Mouse (Mus musculus) forebrain, embryonic 12.5 days (tissue): Measurements from ENCODE around the gene Tut1. TPM values are rescaled to one million over a fixed set of nuclear protein-coding genes. Genes with fewer than 3 reads are reported as not detected.
A peak's percentile ranks its signal among the peaks of the same experiment; 100 is the strongest.
"Not testable (repeated sequence)": the region's sequence is repeated elsewhere in the genome, so short reads cannot be mapped to it uniquely, and the experiment has no call there.

Experiments
- ATAC-seq: fragments of 200-750 bp; cut with Nextera tagmentation; 2 replicates; pipeline ENCODE4 v1.8.0; 2017; ENCODE audit warnings: moderate TSS enrichment; ENCODE audit not compliant: low FRiP score
- H3K27ac ChIP-seq: fragments of 300-500 bp; sonication (generic); 2 replicates; pipeline ENCODE4 v1.5.1; 2016; ENCODE audit warnings: mild to moderate bottlenecking
- H3K27me3 ChIP-seq: fragments of 300-500 bp; sonication (generic); 2 replicates; pipeline ENCODE4 v1.6.1; 2016; ENCODE audit warnings: mild to moderate bottlenecking
- H3K36me3 ChIP-seq: fragments of 300-500 bp; sonication (generic); replicated peaks from 2 replicates; pipeline ENCODE4 v1.6.1; 2016; ENCODE audit warnings: mild to moderate bottlenecking
- H3K4me1 ChIP-seq: fragments of 300-500 bp; sonication (generic); 2 replicates; pipeline ENCODE4 v1.6.1; 2016
- H3K4me2 ChIP-seq: fragments of 300-500 bp; sonication (generic); 2 replicates; pipeline ENCODE4 v1.6.1; 2016; ENCODE audit warnings: mild to moderate bottlenecking, moderate library complexity
- H3K4me3 ChIP-seq: fragments of 300-500 bp; sonication (generic); replicated peaks from 2 replicates; pipeline ENCODE4 v1.5.1; 2016; ENCODE audit warnings: mild to moderate bottlenecking
- H3K9ac ChIP-seq: fragments of 300-500 bp; sonication (generic); 2 replicates; pipeline ENCODE4 v1.6.1; 2016; ENCODE audit warnings: mild to moderate bottlenecking
- H3K9me3 ChIP-seq: fragments of 300-500 bp; sonication (generic); 2 replicates; pipeline ENCODE4 v1.6.1; 2016
- WGBS: fragments of 180-500 bp; shearing (Covaris S2); methylation state at CpG from one replicate; pipeline ENCODE4 v1.1.7; 2016; 5-methylcytosine and 5-hydroxymethylcytosine counted together
- polyA plus RNA-seq: library from polyadenylated mRNA; unstranded; fragments of >200 nt; fragmentation: Nextera tagmentation; extraction: Ambion mirVana; gene quantifications from 2 replicates; pipeline ENCODE4 v1.2.1, GENCODE M21; 2016

Tut1 gene
- polyA plus RNA-seq, 1 experiment from 2014 or later: 37.0 TPM

GRCm38 (mm10) chr19:8967893-8968292, 14.2 kb downstream of the Tut1 start:
- Histone ChIP-seq H3K4me1 (peaks cover 23% of the 10 kb centered on the region), H3K36me3 (peaks cover 75% of the 10 kb centered on the region), H3K9ac (peak overlapping the region; percentile 91), H3K27me3 (no peaks in the 10 kb centered on the region), H3K9me3 (no peaks in the 10 kb centered on the region), H3K4me3 (peak overlapping the region; percentile 79), H3K4me2 (peak overlapping the region; percentile 81), H3K27ac (peak overlapping the region; percentile 88)
- WGBS: 2% methylated on average over 9 of the region's 9 CpGs
- ATAC-seq: no peak

- not testable (repeated sequence) for H3K27ac ChIP-seq, H3K27me3 ChIP-seq, ATAC-seq, H3K4me3 ChIP-seq, H3K9ac ChIP-seq, H3K4me2 ChIP-seq, H3K4me1 ChIP-seq, H3K9me3 ChIP-seq
- WGBS: 89% methylated on average over 8 of the region's 8 CpGs
- peaks cover 88% of the 10 kb centered on the region for H3K36me3 ChIP-seq
Measured at GRCm38 (mm10) chr19:8972491-8972890, 18.8 kb downstream of the Tut1 start.

DNA sequence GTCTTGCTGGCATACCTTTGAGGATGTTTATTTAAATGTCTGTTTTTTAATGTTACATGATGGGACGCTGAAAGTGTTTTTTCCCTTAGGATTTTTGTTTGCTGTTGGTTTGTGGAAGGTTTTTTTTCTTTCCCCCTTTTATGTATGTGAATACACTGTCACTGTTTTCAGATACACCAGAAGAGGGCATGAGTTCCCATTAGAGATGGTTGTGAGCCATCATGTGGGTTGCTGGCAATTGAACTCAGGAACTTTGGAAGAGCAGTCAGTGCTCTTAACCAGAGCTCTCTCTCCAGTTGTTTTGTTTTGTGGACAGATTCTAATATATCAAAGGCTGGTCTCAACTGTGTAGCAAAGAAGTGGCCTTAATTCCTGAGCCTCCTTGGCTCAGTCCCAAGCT, 21.0 kb downstream of the Tut1 start:
- Histone ChIP-seq H3K9me3 (no peaks in the 10 kb centered on the region), H3K36me3 (peaks cover 98% of the 10 kb centered on the region), H3K27ac (no peak overlapping the region), H3K4me3 (no peak overlapping the region), H3K27me3 (no peaks in the 10 kb centered on the region), H3K4me2 (no peak overlapping the region), H3K4me1 (no peaks in the 10 kb centered on the region; the same call in 1 of the 2 replicates), H3K9ac (no peak overlapping the region)
- ATAC-seq: no peak
- 87% methylated on average over 1 of the region's 1 CpGs for WGBS

- peaks cover 97% of the 10 kb centered on the region for H3K36me3 ChIP-seq
- WGBS: 93% methylated on average over 2 of the region's 2 CpGs
- no peaks in the 10 kb centered on the region; the same call in 1 of the 2 replicates for H3K4me1 ChIP-seq
Measured at GRCm38 (mm10) chr19:8975491-8975890, 21.8 kb downstream of the Tut1 start.

DNA sequence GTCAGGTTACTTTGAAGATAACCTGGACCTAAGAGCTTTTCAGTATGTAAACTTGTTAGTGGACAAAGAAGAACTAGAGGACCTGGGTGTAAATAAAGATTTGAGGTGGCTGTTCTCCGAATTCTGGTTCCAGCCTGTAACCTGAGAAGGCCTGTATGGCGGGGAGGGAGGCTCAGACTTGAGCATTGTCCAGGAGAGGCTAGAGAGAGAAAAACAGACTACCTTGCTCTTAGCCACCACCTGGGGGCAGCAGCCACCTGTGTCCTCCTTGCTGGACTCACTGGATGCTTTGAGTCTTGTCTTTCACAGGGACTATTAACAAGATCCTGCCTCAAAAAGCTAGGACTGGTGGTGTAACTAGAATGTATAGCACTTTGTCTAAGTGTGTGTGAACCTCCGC, 22.9 kb downstream of the Tut1 start:
- 53% methylated on average over 3 of the region's 3 CpGs for WGBS
- ATAC-seq: peak; percentile 79

More at GRCm38 (mm10) chr19:8975491-8975890, 21.8 kb downstream of the Tut1 start:
- Histone ChIP-seq H3K27me3 (no peaks in the 10 kb centered on the region), H3K9ac (no peak overlapping the region), H3K4me3 (no peak overlapping the region), H3K9me3 (no peaks in the 10 kb centered on the region), H3K4me2 (no peak overlapping the region), H3K27ac (no peak overlapping the region)
- no peak for ATAC-seq

GRCm38 (mm10) chr19:8980771-8981170, 27.1 kb downstream of the Tut1 start:
- no peak overlapping the region for H3K4me3 ChIP-seq
- ATAC-seq: no peak
- H3K4me2 ChIP-seq: no peak overlapping the region
- no peak overlapping the region for H3K9ac ChIP-seq
- peaks cover 55% of the 10 kb centered on the region for H3K36me3 ChIP-seq
- whole genome bisulfite sequencing: 47% methylated on average over 5 of the region's 5 CpGs
- H3K4me1 ChIP-seq: peaks cover 31% of the 10 kb centered on the region
- H3K9me3 ChIP-seq: no peaks in the 10 kb centered on the region
- no peaks in the 10 kb centered on the region for H3K27me3 ChIP-seq
- H3K27ac ChIP-seq: no peak overlapping the region

More for the DNA sequence above, 22.9 kb downstream of the Tut1 start:
- H3K4me2 ChIP-seq: no peak overlapping the region
- H3K4me1 ChIP-seq: no peaks in the 10 kb centered on the region; the same call in 1 of the 2 replicates
- H3K36me3 ChIP-seq: peaks cover 94% of the 10 kb centered on the region
- H3K9ac ChIP-seq: no peak overlapping the region
- no peaks in the 10 kb centered on the region for H3K27me3 ChIP-seq
- no peak overlapping the region for H3K27ac ChIP-seq
- no peaks in the 10 kb centered on the region for H3K9me3 ChIP-seq
- no peak overlapping the region for H3K4me3 ChIP-seq

DNA sequence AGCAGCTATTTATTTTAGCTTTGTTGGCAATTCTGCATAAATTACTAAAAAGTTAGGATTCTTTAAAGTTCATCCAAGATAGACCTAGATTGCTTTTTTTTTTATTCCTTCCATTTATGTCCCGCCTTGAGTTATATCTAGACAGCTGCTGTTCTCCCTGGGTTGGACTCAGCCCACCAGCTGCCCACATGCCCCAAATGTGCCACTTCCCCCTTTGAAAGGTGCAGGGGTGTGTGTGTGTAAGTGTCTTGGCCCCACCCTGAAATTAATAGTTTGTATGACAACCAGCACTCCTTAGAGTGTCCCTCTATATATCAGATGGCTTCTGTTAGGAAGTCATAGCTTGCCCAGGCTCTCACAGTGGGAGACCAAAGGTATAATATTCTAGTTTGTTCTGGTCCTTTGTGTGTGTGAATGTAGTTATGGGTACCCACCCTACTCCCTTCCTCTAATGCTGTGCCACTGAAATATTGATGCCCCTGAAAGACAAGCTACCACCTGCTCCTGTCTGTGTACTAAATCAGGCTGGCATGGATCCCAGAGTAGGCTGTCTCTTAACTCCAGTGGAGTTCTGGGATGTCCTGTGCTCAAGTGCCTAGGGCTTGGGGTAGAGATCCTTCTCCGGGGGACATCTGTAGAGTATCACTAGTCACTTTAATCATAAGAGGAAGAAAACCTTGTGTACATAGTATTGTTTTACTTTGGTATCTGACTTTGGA, 28.0 kb downstream of the Tut1 start:
- Histone ChIP-seq H3K27ac (no peak overlapping the region), H3K27me3 (no peaks in the 10 kb centered on the region), H3K36me3 (peaks cover 47% of the 10 kb centered on the region), H3K9me3 (no peaks in the 10 kb centered on the region), H3K9ac (no peak overlapping the region), H3K4me1 (peaks cover 34% of the 10 kb centered on the region), H3K4me2 (no peak overlapping the region), H3K4me3 (no peak overlapping the region)
- ATAC-seq: no peak
- WGBS: 81% methylated on average over 2 of the region's 2 CpGs

- Histone ChIP-seq H3K9me3 (no peaks in the 10 kb centered on the region), H3K9ac (0 out of 2 replicates have a peak overlapping the region, but pooled peaks have one; percentile 34), H3K27me3 (peaks cover 4% of the 10 kb centered on the region), H3K27ac (0 out of 2 replicates have a peak overlapping the region, but pooled peaks have one; percentile 1), H3K4me3 (no peak overlapping the region), H3K36me3 (peaks cover 38% of the 10 kb centered on the region), H3K4me1 (peaks cover 34% of the 10 kb centered on the region), H3K4me2 (no peak overlapping the region)
- ATAC-seq: no peak
- WGBS: 53% methylated on average over 5 of the region's 5 CpGs
Measured at GRCm38 (mm10) chr19:8982303-8983149, 28.9 kb downstream of the Tut1 start.

DNA sequence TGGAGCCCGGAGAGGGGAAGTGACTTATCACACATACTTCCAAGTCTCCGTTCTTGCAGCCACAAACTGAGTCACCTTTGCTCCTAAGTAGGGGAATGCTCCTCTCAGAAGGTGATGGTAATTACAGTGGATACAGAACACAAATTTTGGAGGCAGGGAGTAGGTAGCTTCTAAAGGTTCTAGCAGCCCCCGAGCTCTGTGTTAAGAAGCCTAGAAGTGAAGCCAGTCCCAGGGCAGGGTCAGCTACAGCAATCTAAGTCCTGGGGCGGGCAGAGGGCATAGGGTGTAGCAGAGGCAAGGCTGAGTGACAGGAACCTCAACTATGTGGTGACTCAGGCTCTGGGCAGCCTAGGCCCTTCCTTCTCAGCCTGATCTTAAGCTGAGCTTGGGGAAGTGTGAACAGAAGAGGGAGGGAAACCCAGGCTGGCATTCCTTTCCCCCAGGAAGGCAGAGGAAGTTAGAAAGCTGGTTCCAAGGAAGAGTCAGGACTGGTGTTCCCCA, 29.6 kb downstream of the Tut1 start:
- WGBS: 56% methylated on average over 4 of the region's 4 CpGs
- Histone ChIP-seq H3K9me3 (no peaks in the 10 kb centered on the region), H3K4me1 (peaks cover 40% of the 10 kb centered on the region), H3K4me3 (no peak overlapping the region), H3K9ac (0 out of 2 replicates have a peak overlapping the region, but pooled peaks have one; percentile 34), H3K27me3 (peaks cover 11% of the 10 kb centered on the region), H3K36me3 (peaks cover 31% of the 10 kb centered on the region), H3K27ac (peak overlapping the region; percentile 76), H3K4me2 (no peak overlapping the region)
- no peak for ATAC-seq

DNA sequence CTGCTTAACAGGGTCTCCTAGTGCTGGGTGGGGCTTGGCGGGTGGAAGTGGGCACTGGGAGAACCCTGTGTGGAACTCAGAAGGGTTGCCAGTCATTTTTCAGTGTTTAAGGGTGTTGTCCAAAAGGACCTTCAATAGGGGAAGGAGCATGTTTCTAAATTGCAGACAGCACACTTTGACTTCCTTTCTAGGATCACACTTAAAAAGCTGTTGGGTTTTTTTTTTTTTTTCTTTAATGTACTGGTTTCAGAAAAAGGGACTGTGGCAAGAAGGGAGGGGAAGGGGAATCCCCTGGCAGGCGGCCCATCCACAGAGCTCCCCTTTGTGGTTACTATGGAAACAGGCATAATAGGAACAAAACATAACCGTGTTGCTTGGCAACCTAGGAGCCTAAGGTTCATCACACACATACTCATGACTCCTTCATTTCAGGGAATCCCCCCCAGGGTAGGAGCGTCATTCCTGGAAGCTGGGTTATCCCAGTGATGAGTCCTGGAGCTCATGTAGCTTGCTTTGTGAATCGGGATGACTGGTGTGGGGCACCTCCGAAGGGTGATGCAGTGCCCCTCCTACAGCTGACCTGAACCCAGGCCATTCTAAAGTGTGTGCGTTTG, 30.7 kb downstream of the Tut1 start:
- H3K4me3 ChIP-seq: peak overlapping the region; percentile 6; the same call in 1 of the 2 replicates
- H3K9me3 ChIP-seq: no peaks in the 10 kb centered on the region
- H3K4me1 ChIP-seq: peaks cover 51% of the 10 kb centered on the region
- peak; percentile 86 for ATAC-seq
- peak overlapping the region; percentile 41 for H3K4me2 ChIP-seq
- peaks cover 23% of the 10 kb centered on the region for H3K27me3 ChIP-seq
- H3K36me3 ChIP-seq: peaks cover 19% of the 10 kb centered on the region
- H3K9ac ChIP-seq: 0 out of 2 replicates have a peak overlapping the region, but pooled peaks have one; percentile 34
- WGBS: 5% methylated on average over 7 of the region's 7 CpGs
- peak overlapping the region; percentile 76 for H3K27ac ChIP-seq

GRCm38 (mm10) chr19:8985891-8986290, 32.2 kb downstream of the Tut1 start:
- Histone ChIP-seq H3K9ac (no peak overlapping the region), H3K27me3 (peaks cover 37% of the 10 kb centered on the region), H3K27ac (no peak overlapping the region), H3K36me3 (peaks cover 5% of the 10 kb centered on the region), H3K9me3 (no peaks in the 10 kb centered on the region), H3K4me2 (no peak overlapping the region), H3K4me3 (no peak overlapping the region), H3K4me1 (peaks cover 67% of the 10 kb centered on the region)
- ATAC-seq: no peak
- WGBS: 76% methylated on average over 5 of the region's 5 CpGs

- Histone ChIP-seq H3K4me3 (no peak overlapping the region), H3K9me3 (no peaks in the 10 kb centered on the region), H3K4me2 (no peak overlapping the region), H3K9ac (no peak overlapping the region; the same call in 1 of the 2 replicates), H3K27ac (0 out of 2 replicates have a peak overlapping the region, but pooled peaks have one; percentile 2), H3K4me1 (peaks cover 62% of the 10 kb centered on the region), H3K36me3 (no peaks in the 10 kb centered on the region), H3K27me3 (peaks cover 42% of the 10 kb centered on the region)
- ATAC-seq: no peak
- WGBS: 50% methylated on average over 2 of the region's 2 CpGs
Measured at GRCm38 (mm10) chr19:8987816-8988215, 34.2 kb downstream of the Tut1 start.
